Mouse (Mus musculus): Measurements from ENCODE around the gene Filip1.
"Not testable (repeated sequence)": the region's sequence is repeated elsewhere in the genome, so short reads cannot be mapped to it uniquely, and the experiment has no call there.

The Filip1 gene

DNA sequence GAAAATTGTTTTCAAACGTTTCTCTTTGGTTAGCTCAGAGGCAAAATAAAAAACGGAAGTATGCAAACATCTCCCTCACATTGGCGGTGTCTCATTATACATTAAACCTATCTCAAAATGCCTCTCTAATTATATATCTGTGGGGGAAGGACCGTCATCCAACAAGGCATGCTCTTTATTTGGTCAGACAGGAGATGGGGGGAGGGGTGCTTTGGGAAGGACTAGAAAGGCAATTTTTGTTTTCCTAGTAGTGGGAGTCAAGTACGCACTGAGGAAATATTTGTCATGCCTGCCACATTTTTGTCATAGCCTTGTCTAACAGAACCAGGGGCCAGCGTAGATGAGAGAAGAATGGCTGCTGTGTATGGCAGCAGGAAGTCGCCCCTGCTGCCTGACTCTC lies at the start of gene Filip1:
Gene Filip1 (minus strand): TSS at position 101 of the 400 bp plus-strand sequence.
- peak in 1 of 2 experiments; percentile 25 for DNase-seq

DNA sequence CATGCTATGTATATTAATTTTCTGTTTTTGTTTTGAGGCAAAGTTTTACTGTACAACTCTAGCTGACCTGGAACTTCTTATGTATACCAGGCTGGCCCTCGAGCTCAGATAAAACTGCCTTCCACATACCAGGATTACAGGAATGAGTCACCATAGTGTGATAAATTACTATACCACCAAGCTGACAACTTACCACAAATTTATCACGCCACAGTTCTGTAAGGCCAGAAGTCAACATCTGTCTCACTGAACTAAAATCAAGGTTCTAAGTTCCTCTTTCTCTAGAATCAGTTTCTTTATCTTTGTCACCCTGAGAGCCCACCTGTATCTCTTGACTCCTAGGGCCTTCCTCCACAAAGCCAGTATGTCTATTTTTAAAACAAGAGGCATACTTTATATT lies 45.0 kb upstream of the Filip1 start:
- no peak for DNase-seq

DNA sequence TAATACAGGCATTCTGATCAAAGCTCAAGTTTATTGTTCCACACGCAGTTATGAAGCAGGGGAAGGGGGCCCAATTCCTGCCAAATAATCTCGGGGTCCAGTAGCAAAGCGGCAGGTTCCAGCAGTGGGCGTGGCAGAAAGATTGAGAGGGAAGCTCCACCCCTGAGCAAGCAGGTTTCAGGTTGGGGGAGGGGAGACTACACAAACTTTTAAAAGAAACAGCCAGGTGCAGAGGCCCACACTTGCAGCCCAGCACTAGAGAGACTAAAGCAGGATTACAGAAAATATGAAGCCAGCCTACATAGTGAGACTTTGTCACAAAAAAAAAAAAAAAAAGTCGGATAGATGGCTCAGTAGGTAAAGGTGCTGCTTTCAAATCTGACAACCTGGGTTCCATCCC lies 40.3 kb upstream of the Filip1 start:
- no peak for DNase-seq

DNA sequence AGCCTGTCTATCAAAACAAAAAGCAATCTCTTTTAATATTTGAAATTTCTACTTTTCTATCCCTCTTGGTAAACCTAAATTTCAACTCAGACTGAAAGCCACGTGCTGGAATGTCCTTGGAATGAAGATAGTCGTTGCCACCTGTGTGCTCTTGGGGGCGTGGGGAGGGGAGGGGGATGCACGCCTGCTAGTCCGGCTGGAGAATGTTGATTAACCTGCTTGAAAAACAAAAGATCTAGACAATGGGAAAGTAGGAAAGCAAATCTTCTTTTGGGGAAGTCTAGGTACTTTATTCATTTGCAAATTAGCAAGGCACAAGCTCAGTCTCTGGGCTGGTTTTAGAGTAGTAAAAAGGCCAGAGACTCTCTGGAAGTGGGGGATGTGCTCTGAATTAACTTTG lies 36.6 kb upstream of the Filip1 start:
- DNase-seq = not testable (repeated sequence)

DNA sequence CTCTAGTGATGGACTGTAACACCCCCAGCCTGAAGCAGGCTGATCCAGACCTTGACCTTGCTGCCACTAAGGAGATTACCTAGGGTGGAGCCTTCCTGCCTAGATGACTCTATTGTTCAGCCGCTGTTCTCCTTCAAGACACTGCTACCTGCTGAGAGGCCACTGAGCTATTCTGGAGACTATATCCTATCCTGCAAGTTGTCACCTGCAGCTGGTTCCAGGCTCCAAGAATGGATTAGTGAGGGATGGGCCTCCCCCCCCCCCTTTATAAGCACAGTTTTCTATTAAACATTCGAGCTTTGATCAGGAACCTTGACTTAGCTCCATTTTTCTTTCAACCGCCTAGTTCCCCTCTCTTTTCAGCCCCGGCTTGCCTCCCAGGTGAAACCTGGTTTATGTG lies 31.6 kb upstream of the Filip1 start:
- DNase-seq = not testable (repeated sequence)

DNA sequence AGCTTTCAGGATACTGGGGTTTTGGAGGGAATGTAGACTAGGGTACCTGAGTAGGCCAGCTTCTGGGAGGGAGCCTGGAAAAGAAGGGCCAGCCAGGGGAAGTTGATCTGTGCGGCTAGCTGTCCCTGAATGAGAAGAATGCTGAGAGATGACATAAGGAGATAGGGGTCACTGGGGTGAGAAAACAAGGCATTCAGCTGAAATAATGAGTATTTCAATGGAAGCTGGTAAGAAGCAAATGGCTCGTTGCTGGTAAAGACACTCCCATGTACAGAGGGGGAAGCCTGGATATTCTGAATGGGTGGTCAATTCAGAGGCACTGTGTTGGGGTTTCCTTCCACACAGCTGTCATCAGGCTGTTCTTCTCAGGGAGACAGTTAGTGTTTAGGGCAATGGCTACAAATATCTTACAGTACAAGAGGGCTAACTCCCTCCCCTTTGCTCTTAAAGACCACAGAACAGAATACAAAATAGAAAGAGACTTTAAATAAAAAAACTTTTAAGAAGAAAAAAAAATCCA lies 26.7 kb upstream of the Filip1 start:
- DNase-seq = no peak

DNA sequence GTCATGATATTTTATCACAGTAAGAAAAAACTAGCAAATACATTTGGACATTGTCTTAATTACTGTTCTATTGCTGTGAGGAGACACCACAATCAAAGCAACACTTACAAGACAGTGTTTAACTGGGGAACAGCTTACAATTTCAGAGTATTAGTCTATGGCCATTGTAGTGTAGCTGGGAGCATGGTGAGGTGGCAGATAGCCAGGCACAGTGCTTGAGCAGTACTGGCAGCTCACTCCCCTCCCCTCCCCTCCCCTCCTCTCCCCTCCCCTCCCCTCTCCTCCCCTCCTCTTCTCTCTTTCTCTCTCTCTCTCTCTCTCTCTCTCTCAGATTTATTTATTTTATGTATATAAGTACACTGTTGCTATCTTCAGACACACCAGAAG lies 25.3 kb upstream of the Filip1 start:
- DNase-seq = no peak

DNA sequence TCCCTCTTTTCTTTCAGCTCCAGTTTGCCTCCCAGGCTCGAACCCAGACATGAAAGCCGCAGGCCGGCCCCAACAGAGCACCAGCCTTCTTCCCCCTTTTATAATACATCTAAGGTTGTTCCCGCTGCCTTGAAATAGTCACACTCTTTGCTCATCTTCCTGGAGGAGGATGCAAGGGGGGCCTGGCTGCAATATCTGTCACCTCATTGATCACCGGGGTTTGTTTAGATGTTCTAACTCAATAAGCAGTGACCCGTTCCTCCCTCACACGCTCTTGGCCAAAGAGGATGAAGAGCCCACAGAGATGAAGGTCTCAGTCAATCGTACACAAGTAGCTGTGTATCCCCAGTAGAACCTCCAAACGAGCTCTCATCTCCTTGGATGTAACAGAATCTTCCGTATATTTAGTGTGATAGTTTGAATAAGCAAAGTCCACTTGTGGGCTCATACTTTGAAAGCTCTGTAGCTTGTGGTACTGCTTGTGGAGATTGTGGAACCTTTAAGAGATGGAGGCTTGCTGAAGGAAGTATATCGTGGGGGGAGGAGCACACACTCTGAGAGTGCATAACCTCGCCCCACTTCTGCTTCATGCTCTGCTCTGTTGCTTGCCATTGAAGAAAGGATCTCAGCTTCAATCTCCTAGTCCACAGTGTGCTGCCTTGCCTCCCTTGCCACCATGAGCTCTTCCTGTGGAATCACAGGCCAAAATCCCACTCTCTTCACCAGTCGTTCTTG lies 24.8 kb upstream of the Filip1 start:
- DNase-seq = no peak

DNA sequence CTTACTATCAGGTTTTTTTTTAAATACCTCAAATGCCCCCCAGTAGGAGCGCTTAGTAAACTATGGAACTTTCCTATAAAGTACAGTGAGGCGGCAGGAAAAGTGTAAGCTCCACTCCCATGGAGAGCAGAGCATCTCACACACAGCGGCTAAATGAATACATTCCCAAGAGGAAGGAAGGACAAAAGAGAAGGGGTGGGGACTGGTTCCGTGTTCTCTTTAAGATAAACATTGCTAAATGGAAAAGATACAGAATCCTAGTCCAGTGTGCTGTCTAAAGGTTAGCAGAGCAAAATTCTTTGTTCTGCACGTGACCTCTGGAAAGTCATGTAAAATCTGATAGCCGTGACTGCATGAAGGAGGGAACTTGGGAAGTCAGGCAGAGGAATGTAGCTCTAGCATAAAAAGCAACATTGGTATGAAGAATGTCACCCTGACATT lies 13.9 kb upstream of the Filip1 start:
- DNase-seq = no peak

DNA sequence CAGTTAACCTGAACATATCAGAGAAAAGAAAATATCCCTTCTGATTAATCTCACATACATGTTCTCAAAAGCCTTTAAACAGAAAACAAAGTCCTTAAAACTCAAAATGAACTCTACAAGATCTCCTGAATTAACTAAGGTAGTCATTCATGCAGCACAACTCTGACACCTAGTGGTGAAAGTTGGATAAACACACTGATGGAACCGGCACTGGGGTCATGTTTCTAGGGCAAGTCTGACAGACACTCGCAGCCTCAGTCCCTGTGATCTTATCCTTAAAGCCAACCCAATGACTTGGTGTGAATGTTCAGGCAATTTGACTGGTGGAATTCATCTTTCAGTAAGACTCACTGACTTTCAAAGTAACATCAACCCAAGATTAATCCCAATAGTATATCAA lies 13.4 kb upstream of the Filip1 start:
- peak; percentile 64 to 74 for DNase-seq

DNA sequence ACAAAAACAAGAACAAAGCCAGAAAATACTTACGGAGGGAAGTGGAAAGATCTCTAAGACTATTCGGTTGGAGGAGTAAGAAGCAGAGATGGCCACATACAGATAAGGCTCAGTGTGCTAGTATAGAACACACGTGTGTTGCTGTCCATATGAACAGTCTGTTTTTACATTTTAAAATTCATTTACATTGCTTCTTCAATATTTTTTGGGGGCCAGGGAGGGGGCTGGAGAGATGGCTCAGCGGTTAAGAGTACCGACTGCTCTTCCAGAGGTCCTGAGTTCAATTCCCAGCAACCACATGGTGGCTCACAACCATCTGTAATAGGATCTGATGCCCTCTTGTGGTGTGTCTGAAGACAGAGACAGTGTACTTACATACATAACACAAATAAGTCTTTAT lies 12.7 kb upstream of the Filip1 start:
- not testable (repeated sequence) for DNase-seq

DNA sequence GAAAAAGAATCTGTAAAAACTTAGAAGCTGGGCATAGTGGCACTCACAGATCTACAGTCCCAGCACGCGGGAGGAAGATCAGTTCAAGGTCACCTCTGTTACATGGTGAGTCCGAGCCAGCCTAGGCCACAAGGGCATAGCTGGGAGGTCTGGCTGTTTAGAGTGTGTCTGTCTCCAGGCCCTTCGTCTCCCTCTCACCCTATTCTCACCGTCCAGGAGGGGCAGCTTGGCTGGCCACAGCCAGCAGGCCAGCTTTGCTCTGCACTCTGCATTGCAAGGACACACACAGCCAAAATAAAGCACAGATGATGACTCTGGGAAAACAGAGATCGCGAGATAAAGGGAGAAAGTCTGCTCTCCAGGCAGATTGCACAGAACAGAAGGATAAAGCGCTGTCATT lies 10.2 kb upstream of the Filip1 start:
- no peak for DNase-seq

DNA sequence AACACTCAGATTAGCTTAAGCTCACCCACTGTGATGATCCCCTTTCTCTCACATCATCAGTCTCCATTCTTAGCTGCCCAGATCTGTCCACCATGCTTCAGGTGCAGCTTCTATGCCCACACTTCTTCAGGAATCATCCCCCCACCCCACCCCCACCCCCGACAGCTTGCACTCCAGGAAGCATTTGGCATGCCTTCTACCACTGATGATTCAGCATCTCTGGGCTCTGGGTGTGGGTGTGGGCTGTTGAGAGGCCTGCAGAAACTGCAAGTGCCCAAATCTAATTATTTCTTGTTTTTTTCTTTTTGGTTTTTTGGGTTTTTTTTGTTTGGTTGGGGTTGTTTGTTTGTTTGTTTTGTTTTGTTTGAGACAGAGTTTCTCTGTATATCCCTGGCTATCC lies 9.0 kb upstream of the Filip1 start:
- no peak for DNase-seq

DNA sequence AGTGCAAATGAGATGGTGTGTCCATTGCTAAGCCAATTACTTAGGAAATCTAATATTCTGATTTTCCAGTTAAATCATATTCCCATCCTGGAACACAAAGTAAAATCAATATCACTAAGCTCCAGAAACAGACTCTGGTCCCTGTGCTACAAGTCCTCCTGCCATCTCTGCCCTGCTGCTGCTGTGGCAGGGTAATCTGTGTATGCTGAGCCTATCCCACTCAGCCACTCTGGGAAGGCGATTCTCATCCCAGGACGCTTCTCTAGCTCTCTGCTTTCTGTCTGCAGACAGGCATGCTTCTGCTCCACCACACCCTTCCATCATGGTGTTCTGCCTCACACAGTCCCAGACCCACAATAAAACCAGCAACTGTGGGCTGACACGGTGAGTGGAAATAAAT lies 7.8 kb upstream of the Filip1 start:
- no peak for DNase-seq

DNA sequence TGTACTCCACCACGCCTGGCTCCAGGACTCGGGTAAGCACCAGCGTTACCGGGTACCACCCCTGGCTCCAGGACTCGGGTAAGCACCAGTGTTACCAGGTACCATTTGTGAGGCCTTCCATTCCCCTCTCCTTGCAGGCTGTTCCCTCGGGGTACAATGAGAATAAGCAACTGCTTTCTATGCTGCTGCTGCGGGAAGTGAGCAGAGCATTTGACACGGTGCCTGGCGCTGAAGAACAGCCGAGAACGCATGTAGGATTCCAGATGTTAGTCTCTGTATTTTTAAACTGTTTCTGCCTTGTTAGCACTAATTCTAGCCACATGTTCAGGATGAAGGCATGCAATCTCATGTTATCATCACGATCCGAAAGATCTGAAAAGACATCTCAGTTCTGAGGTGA lies 635 bp downstream of the Filip1 start:
- DNase-seq = no peak

DNA sequence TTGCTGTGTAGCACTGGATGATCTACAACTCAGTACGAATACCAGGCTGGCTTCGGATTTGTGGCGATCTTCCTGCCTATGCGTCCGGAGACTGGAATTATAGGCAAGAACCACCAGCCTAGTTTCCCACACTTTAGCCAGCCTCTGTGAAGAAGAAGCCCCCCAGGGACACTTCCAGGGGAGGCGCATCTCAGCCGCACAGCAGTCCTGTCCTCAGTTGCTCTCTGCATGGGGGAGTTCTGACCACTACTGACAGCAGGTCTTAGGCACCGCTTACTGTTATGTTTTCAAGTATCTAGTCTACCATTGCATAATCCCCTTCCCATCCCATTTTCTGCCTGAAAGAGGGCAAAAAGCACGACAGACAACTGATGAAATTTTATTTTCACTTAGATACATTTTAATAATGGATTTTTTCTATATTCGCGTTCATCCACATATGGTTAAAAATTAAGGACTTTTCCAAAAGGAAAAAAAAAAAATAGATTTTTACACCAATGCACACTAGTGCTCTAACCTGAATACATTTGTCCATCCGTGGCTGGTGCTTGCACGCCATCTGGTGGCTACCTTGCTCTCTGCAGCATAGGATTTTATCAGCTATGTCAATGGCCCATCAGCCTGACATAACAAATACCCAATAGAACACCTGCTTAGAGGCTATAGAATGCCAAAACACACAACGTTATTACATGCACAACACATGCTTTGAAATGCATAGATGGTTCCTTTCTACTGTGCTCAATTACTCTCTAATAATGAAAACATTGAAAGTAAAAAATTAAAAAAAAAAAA lies 10.1 kb downstream of the Filip1 start:
- DNase-seq = peak; percentile 89 to 91

DNA sequence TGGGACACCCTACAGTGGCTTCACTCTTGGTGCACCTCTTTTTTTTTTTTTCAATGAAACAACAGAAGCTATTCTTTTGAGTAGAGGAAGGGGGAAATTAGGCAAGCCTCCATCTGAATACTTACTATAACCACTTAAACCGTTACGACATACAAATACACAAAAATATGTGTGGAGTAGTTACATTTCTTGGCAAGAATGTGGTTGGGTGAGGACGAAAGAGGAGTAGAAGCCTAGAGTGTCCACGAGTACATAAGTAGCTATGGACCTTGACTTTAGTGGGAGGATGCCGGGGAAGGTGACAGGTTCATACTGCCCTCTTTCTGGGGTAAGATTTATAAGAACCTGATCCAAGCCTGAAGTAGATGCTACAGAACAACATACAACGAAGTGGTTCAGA lies 15.4 kb downstream of the Filip1 start:
- no peak for DNase-seq

DNA sequence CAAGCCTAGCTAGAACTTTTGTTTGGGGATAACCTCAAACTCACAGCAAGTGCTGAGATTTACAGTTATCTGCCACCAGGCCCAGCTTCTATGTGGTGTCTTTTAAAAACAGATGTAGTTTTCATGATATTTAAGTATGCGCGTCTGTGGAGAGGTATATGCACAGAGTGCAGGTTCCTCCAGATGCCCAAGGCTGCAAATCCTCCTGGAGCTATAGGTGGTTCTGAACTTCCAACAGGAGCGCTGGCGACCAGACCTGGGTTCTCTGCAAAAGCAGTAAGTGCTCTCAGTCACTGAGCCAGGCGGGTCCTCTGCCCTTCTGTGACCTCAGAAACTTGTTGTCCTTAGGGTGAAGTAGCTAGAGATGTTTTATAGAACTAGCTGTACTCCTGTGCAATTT lies 18.4 kb downstream of the Filip1 start:
- no peak for DNase-seq

DNA sequence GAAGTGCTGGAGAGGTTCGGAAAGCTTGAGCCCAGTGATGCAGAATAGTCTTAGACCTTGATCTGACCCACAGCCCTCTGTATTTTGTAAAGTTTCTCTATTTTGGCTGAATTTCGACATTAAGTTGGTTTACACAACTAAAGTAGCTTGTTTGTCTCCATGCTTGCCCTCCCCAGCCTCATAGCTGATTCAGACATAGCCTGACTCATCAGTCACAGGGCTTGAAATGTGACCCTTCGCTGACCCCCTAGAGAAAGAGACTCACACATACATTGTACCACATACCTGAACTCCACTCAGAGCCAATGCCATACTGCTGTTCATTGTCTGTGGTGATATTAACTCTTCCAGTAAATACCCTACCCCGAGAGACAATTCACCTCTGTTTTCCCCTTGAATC lies 19.6 kb downstream of the Filip1 start:
- DNase-seq = no peak

DNA sequence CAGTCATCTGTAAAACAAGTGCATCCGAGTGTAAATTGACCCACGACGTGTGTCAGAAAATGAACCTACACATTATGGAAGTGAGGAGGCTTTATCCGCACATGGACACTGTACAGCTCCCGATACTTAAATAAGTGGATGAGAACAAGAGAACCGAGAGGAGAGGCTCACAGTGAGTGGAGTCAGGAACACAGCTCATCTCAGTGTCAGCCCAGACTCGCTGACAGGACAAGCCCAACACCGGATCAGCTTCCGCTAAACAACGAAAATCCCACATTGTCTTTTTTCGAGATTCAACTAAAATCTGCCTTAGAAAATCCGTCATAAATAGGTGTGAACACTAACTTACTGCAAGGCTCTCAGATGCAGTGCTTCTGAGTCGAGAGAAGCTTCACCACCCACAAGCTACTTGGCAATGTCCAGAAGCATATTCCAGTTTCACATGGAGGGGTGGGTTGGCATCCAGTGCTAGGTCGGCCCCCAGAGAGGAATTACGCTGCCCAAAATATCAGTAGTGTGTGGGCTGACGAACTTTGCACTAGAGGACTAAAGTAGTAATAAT lies 22.1 kb downstream of the Filip1 start:
- DNase-seq = no peak

DNA sequence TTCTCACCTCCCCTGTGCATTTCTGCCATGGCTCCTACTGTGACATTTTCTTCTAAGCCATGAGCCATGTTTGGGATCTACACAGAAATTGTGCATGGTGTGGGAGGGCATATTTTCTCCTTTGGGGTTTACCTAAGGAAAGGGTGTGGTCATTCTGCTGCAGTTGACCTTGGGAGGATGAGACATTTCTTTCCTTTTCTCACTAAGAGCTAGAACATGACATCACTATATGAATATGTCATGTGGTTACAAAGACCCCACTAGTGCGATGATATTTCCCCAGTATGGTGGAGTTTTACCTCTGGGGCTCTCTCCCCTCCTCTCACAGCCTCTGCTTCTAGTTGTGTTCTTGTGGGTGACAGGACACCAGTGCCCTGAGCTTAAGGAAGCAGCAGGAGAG lies 22.9 kb downstream of the Filip1 start:
- no peak for DNase-seq

DNA sequence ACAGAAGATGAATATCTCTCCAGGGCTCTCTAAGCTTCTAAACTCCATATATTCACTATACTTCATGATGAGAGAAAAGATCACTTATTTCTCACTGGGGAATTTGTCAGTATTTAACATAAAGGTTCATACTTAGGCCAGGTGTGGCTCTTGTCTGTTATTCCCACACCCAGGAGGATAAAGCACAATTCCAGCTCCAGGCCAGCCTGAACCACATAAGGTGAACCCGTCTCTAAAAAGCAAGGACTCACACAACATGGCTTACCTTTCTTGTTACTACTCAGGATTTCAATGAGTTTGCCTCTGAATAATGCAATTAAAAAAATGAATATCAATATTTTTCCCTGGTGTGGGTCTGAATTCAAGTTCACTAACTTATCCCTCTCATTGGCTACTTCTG lies 23.6 kb downstream of the Filip1 start:
- no peak for DNase-seq

DNA sequence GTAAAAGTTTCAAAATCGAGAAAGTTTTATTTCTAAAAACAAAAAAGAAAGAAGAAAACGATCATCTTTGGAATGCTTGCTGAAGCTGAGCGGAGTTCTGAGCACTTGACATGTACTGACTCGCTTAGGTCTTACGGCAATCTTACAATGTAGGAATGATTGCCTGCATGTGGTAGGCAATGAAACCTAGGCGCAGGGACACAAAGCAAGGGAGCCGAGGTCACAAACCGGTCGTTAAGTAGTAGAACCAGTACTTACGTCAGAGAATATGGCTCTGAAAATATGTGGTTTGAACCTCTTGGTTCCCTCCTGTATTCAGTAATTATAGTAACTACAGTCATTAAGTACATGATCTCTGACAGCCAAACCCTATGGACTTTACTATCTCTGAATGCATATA lies 29.4 kb downstream of the Filip1 start:
- no peak for DNase-seq

DNA sequence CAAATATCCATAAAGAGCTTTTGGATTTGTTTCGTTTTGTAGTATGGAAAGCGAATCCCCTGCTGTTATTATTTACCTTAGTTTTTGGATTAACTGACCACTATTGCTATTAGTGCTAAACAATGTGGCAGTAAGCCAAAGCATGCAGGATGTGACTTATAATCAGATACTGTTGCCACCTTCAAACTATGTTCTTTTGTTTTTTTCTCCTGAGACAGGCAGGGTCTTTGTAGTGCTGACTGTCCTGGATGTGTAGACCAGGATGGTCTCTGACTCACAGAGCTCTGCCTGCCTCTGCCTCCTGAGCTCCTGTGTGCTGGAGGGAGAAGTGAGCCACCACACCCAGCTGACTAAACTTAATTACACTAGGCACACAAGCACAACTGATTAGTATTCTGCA lies 33.4 kb downstream of the Filip1 start:
- no peak for DNase-seq
